Mouse (Mus musculus): ENCODE data around the gene Aprt.
A peak's percentile ranks its signal among the peaks of the same experiment; 100 is the strongest.

Aprt gene

GRCm38 (mm10) chr8:122558671-122559349, 17.9 kb downstream of the Aprt start:
- no peak for DNase-seq

GRCm38 (mm10) chr8:122557248-122558038, 19.3 kb downstream of the Aprt start:
- no peak for DNase-seq

GRCm38 (mm10) chr8:122556030-122557009, 20.4 kb downstream of the Aprt start:
- no peak for DNase-seq

GRCm38 (mm10) chr8:122554786-122555185, 21.9 kb downstream of the Aprt start:
- peak; percentile 74 for DNase-seq

- peak; percentile 89 for DNase-seq
Observed at GRCm38 (mm10) chr8:122551265-122552051, 25.3 kb downstream of the Aprt start, which contains the start of gene Piezo1. Piezo1 (minus strand) TSS chr8:122551329.

- DNase-seq: no peak
Observed at GRCm38 (mm10) chr8:122550995-122551264, 25.8 kb downstream of the Aprt start.

- DNase-seq: no peak
Observed at GRCm38 (mm10) chr8:122550234-122550994, 26.3 kb downstream of the Aprt start.

GRCm38 (mm10) chr8:122548891-122549439, 27.7 kb downstream of the Aprt start:
- DNase-seq: no peak

- no peak for DNase-seq
Observed at GRCm38 (mm10) chr8:122548331-122548730, 28.4 kb downstream of the Aprt start.

GRCm38 (mm10) chr8:122547815-122548214, 28.9 kb downstream of the Aprt start:
- DNase-seq: no peak

- DNase-seq: no peak
Observed at GRCm38 (mm10) chr8:122546811-122547453, 29.8 kb downstream of the Aprt start.

- no peak for DNase-seq
Observed at GRCm38 (mm10) chr8:122546066-122546755, 30.5 kb downstream of the Aprt start.

- no peak for DNase-seq
Observed at GRCm38 (mm10) chr8:122544138-122544537, 32.6 kb downstream of the Aprt start.

GRCm38 (mm10) chr8:122538310-122539076, 38.2 kb downstream of the Aprt start:
- no peak for DNase-seq

- no peak for DNase-seq
Observed at GRCm38 (mm10) chr8:122537812-122538211, 38.9 kb downstream of the Aprt start.

- no peak for DNase-seq
Observed at GRCm38 (mm10) chr8:122537033-122537432, 39.7 kb downstream of the Aprt start.

- DNase-seq: no peak
Observed at GRCm38 (mm10) chr8:122531312-122531711, 45.4 kb downstream of the Aprt start.

- DNase-seq: no peak
Observed at GRCm38 (mm10) chr8:122529159-122529558, 47.5 kb downstream of the Aprt start.

GRCm38 (mm10) chr8:122527937-122528336, 48.8 kb downstream of the Aprt start:
- DNase-seq: no peak
